Mouse (Mus musculus) c-Kit-positive CD71-positive TER-119-positive erythroid progenitor cells, embryonic 14.5 days (primary cell): Measurements from ENCODE around the gene Nkx6-1.

ENCODE experiments used
- DNase-seq: peaks from one replicate; pipeline ENCODE4 v3.0.0-alpha.2; 2013; ENCODE audit warnings: low spot score

Nkx6-1 gene

DNA sequence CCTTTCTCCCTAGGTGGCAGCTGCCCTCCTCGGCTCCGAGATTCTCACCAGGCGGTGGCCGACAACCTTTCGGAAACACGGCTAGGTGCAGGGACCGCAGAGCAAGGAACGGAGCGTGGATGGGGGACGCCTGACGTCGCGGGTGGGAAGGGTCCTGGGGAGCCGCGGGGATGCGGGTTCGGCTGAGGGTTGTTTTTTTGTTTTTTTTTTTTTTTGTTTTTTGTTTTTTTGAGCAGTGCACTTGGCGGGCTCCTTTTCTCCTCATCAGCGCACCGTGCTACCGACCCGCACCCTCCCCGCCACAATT lies 5.9 kb downstream of the Nkx6-1 start:
- DNase-seq: no peak

DNA sequence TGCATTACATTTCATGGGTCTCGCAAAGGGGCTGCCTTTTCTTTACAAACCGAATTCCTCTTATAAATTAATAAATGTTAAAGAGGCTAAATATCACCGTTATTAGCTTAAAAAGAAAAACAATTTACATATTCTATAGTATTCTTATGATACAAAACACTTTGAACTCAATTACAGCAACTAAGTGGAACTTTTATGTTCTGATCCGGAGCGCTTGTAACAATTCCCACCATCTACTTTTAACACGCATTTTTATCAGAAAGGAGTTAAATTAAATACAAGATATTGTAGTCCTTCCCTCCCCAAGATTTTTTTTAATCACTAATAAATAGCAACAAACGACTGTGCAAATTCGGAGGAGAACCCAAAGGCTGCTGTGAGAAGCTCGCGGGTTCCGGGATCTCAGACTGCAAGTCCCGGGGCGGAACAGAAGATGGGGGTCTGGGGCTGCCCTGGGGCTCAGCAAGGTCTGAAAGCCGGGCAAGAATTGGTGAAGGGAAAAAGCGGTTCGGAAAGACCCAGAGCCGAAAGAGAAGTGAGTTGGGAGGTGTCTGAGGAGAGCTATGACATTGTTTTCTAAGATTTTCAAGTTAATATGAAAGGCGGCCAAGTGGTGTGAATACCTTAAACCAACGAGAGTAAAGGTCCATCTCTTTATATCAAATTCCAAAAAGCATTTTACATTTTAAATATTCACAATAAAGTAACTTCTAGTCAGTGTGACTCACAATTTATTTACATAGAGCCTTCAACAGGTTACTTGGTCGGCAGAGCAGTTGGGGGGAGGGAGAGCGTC lies 6.4 kb downstream of the Nkx6-1 start:
- DNase-seq: no peak

DNA sequence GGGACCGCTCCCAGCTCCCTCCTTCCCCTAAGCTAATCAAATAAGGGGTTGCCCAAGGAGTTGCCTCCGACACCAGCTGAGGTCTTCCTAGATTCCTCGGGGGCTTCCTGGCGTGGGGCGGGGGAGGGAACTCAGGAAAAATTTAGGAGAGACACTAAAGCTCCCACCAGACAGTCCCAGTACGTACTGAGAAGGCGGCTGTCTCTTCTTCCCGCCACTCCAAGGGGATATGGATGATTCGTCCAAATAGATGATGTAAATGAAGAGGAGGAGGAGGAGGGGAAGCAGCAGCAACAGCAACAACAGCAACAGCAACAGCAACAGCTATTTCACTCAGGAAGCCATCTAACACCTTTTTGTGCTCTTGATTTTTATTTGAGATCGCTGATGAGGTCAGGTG lies 7.1 kb downstream of the Nkx6-1 start:
- no peak for DNase-seq

DNA sequence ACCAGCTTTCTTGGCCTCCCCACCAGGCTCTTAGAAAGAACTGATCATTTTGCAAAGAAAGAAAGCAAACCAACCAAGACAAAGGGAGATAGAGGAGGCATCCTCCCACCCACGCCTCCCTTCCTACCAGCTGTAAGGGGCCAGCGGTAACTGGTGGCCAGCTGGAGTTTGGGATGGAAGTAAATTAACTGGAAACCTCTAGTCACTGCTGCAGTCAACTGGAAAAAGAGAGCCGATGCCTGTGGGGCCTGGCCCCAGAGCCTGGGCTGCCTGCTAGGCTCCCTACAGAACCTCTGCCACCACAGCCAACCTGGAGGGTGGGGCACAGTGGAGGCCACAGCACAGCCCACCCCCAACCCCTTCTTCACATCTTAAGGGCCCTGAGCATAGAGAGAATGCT lies 8.7 kb downstream of the Nkx6-1 start:
- no peak for DNase-seq

DNA sequence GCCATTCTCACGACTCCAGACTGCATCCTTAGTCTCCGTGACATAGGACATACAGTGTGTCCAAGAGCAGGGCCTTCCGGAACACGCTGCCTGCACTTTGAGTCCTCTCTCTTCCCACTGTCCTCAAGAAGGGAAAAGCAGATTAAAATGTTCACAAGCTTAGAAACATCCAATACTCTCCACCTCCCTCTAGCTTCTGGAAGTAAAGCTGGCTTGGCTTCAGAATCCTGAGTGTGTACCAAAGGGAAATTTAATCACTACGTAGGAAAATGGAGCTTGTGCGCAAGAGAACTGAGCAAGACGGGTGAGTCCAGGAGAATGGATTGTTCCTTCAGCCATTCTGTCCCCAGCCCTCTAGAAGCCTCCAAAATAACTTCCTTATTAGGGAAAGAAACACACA lies 9.4 kb downstream of the Nkx6-1 start:
- no peak for DNase-seq

DNA sequence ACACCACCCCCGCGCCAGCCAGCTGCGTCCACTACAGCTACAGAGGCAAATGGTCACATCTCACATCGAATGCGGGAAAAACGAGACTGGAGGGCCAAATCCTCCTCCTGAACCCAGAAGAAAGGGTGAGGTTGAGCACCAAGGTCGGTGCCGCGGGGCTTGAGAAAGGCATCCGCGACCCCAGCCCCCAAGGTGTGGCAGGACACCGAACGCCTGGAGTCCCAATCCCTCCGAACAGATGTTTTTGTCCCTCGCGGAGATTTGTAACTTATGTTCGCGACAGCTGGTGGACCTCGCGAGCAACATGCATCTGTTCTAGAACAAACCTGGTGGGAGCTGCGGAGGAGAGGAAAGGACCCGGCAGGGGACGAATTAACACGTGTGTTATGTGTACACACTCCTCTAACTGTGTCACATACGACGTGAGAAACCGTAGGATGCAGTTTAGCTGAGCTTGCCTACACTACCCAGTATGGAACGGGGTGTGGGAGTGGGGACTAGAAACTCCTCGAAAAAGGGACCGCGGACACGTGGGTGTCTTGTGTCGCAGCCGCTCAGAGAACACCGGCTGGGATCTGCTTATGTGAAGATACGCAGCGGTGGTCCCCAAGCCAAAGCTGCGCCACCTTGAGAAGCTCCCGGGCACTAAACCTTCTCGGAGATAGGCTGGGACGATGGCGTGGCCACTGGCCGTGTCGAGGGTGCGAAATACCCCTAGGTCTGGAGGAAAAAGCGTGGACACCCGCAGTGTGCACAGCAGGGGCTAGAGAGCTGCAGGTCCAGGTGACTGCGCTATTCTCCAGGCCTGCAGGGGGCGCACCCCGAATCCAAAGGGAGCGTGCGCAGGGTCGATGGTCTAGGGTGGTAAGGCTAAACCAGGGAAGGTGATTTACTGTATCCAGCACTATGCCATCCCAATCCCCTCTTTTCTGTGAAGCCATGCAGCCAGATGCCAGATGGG lies 16.8 kb downstream of the Nkx6-1 start:
- DNase-seq: no peak

DNA sequence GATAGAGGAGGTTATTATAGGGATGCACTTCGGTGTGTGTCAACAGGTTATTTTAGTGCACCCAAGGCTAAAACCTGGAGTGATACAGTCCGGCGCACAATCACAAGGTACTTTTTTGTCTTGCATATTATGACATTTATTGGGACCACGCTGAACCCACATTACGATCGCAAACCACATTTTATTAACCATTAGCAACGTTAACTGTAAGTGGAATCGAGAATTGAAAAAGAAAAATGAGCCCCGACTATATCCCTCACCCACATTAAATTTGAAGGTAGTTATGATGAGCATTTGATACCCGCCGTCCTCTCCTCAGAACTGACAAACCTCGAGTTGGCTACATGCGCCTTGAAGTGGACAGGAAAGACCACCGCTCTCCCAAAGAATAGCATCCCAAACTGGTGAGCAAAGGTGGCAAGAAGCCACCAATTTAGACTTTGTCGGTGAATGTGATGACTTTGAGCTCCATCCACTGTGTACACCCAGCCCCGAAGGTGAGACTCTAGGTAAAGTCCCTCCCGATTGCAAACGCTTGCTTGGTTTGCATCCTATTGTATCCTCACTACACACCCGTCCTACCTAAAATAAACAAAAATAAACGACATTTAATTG lies 17.7 kb downstream of the Nkx6-1 start:
- DNase-seq: no peak

DNA sequence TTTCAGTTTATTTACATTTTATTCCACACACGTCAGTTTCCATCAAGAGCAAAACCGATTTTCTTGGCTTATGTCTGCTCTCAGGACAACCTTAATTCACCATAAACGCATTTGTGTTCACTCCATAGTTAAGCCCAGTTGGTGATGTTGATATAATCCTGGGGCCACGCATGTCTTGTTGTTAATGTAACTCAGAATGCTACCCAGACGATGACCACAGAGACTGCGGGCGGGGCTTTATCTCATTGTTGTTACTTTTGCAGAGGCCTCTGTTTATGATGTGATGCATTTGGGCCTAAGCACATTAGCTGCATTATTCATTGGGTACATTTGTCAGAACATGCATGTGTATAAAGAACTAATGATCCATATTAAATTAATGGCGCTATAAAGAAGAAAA lies 19.7 kb downstream of the Nkx6-1 start:
- no peak for DNase-seq

DNA sequence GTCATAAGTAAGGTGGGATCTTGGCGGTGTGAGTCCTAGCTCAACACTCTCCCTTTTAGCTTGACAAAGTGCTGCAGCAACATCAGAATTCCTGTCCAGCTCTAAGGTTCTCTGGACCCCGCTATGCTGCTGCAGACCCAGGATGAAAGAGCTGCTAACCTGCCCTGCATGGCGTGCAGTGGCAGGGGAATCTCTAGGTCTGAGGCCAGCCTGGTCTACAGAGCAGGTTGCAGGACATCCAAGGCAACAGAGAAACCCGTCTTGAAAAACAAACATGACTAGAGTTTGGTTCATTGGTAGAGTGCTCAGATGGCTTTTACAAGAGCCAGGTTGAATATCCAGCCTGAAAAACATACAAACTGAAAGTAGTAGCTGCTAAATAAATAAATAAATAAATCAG lies 26.7 kb downstream of the Nkx6-1 start:
- no peak for DNase-seq
